Mouse (Mus musculus) intestine, embryonic 16.5 days (tissue): Measurements from ENCODE around the gene Stat5a. TPM values are rescaled to one million over a fixed set of nuclear protein-coding genes. Genes with fewer than 3 reads are reported as not detected.

Source experiments
- ATAC-seq: fragments of 200-750 bp; cut with Nextera tagmentation; 2 replicates; pipeline ENCODE4 v1.8.0; 2017; ENCODE audit warnings: moderate TSS enrichment, moderate library complexity
- H3K27ac ChIP-seq: fragments of 300-500 bp; sonication (generic); 2 replicates; pipeline ENCODE4 v1.5.1; 2014; ENCODE audit warnings: mild to moderate bottlenecking, low read length
- H3K27me3 ChIP-seq: fragments of 300-500 bp; sonication (generic); replicated peaks from 2 replicates; pipeline ENCODE4 v1.6.1; 2014; ENCODE audit warnings: low read length, control low read depth, mixed read lengths; ENCODE audit not compliant: control insufficient read depth, insufficient read depth
- H3K36me3 ChIP-seq: fragments of 300-500 bp; sonication (generic); 2 replicates; pipeline ENCODE4 v1.6.1; 2014; ENCODE audit warnings: low read length, control low read depth; ENCODE audit not compliant: control insufficient read depth, insufficient read depth
- H3K4me1 ChIP-seq: fragments of 300-500 bp; sonication (generic); 2 replicates; pipeline ENCODE4 v1.6.1; 2014; ENCODE audit warnings: low read length, control low read depth, mixed read lengths; ENCODE audit not compliant: control insufficient read depth, insufficient read depth
- H3K4me2 ChIP-seq: fragments of 300-500 bp; sonication (generic); 2 replicates; pipeline ENCODE4 v1.6.1; 2014; ENCODE audit warnings: low read depth, low read length, control low read depth
- H3K4me3 ChIP-seq: fragments of 300-500 bp; sonication (generic); 2 replicates; pipeline ENCODE4 v1.5.1; 2014; ENCODE audit warnings: mild to moderate bottlenecking, low read length
- H3K9ac ChIP-seq: fragments of 300-500 bp; sonication (generic); 2 replicates; pipeline ENCODE4 v1.6.1; 2014; ENCODE audit warnings: low read depth, low read length
- H3K9me3 ChIP-seq: fragments of 300-500 bp; sonication (generic); 2 replicates; pipeline ENCODE4 v1.6.1; 2016; ENCODE audit warnings: low read length, control low read depth; ENCODE audit not compliant: control insufficient read depth
- WGBS: fragments of 180-500 bp; shearing (Covaris S2); extraction: QIAGEN DNeasy Blood & Tissue Kit; methylation state at CpG from one replicate; pipeline ENCODE4 v1.1.7; 2014; 5-methylcytosine and 5-hydroxymethylcytosine counted together
- polyA plus RNA-seq: library from polyadenylated mRNA; unstranded; fragments of >200 nt; fragmentation: Nextera tagmentation; extraction: Ambion mirVana; gene quantifications from 2 replicates; pipeline ENCODE4 v1.2.1, GENCODE M21; 2015

Stat5a gene
- polyA plus RNA-seq, 1 experiment from 2014 or later, result 6.2 TPM

- 73% methylated on average over 7 of the region's 7 CpGs for WGBS
- Histone ChIP-seq H3K4me3 (no peak overlapping the region), H3K27ac (no peak overlapping the region)
Observed at GRCm38 (mm10) chr11:100865618-100866017, 6.5 kb downstream of the Stat5a start.

DNA sequence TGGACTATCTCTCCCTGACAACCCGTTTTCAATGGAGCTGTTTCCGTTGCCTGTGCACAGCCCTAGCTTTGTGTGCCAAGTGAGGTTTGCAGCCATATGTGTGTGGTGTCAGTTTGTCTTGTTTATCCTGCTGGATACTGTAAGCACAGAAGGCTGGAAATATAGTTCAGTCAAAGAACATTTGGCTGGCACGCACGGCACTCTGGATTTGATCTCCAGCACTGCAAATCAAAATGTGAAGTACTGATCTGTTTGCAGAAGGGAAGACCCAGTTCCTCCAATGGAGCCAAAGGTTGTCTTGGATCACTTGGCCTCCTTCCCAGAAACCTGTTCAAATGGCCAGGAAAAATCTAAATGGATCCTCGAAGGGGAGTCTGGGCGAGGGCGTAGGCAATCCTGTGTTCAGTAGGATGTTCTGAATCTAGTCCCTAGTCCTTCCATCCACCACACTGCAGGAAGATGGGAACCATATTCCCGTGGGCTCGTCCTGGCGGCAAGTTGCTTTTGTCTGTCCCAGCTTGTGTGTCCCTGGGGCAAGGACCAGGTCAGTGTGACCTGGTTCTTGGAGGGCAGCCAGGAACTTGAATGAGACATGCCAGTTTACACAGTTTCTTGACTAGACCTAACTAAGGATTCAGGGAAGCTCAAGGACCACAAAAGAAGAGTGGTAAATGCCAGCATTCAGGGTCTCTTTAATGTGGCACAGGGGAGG is 11.3 kb downstream of the Stat5a start:
- no peaks in the 10 kb centered on the region for H3K27me3 ChIP-seq
- H3K9me3 ChIP-seq, result no peaks in the 10 kb centered on the region
- no peak overlapping the region for H3K9ac ChIP-seq
- H3K27ac ChIP-seq, result no peak overlapping the region
- no peaks in the 10 kb centered on the region for H3K4me1 ChIP-seq
- WGBS, result 73% methylated on average over 10 of the region's 10 CpGs
- no peak for ATAC-seq
- H3K4me3 ChIP-seq, result no peak overlapping the region
- no peaks in the 10 kb centered on the region for H3K36me3 ChIP-seq
- no peak overlapping the region for H3K4me2 ChIP-seq

More at GRCm38 (mm10) chr11:100865618-100866017, 6.5 kb downstream of the Stat5a start:
- Histone ChIP-seq H3K27me3 (no peaks in the 10 kb centered on the region), H3K36me3 (no peaks in the 10 kb centered on the region), H3K4me1 (peaks cover 4% of the 10 kb centered on the region; the same call in 1 of the 2 replicates), H3K9me3 (no peaks in the 10 kb centered on the region), H3K4me2 (no peak overlapping the region), H3K9ac (no peak overlapping the region)
- no peak for ATAC-seq

- Histone ChIP-seq H3K27ac (no peak overlapping the region), H3K36me3 (no peaks in the 10 kb centered on the region), H3K27me3 (no peaks in the 10 kb centered on the region), H3K9ac (no peak overlapping the region), H3K9me3 (no peaks in the 10 kb centered on the region), H3K4me2 (no peak overlapping the region), H3K4me1 (no peaks in the 10 kb centered on the region), H3K4me3 (no peak overlapping the region)
- no peak for ATAC-seq
- WGBS, result 74% methylated on average over 8 of the region's 8 CpGs
Observed at GRCm38 (mm10) chr11:100870968-100871350, 11.8 kb downstream of the Stat5a start.

DNA sequence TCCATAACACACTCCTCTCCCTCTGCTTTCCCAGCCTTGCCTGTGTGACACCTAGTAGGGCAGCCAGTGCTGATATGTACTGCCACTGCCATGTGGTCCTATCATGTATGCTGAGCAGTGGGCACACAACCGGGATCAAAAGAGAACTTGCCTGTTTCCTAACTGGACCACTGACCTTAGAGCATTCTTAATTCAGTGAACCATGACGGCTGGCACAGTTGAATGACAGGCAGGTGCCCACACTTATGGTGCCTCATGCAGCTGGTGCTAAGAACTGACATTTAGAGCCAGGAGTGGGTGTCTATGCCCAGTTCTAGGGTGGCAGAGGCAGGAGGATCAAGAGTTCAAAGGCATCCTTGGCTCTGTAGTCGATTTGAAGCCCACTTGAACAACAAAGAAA is 16.6 kb downstream of the Stat5a start:
- no peak overlapping the region for H3K27ac ChIP-seq
- H3K36me3 ChIP-seq, result no peaks in the 10 kb centered on the region
- no peak overlapping the region for H3K9ac ChIP-seq
- no peaks in the 10 kb centered on the region for H3K9me3 ChIP-seq
- no peaks in the 10 kb centered on the region for H3K4me1 ChIP-seq
- H3K4me2 ChIP-seq, result no peak overlapping the region
- ATAC-seq, result no peak
- no peaks in the 10 kb centered on the region for H3K27me3 ChIP-seq
- WGBS, result 80% methylated on average over 3 of the region's 3 CpGs
- no peak overlapping the region for H3K4me3 ChIP-seq

- H3K9me3 ChIP-seq, result no peaks in the 10 kb centered on the region
- H3K36me3 ChIP-seq, result no peaks in the 10 kb centered on the region
- ATAC-seq, result no peak
- no peak overlapping the region for H3K4me3 ChIP-seq
- 72% methylated on average over 15 of the region's 15 CpGs for WGBS
- H3K9ac ChIP-seq, result no peak overlapping the region
- H3K27ac ChIP-seq, result no peak overlapping the region
- H3K4me1 ChIP-seq, result no peaks in the 10 kb centered on the region
- H3K27me3 ChIP-seq, result no peaks in the 10 kb centered on the region
- no peak overlapping the region for H3K4me2 ChIP-seq
Observed at GRCm38 (mm10) chr11:100879321-100880078, 20.3 kb downstream of the Stat5a start.

GRCm38 (mm10) chr11:100883640-100884039 is 24.5 kb downstream of the Stat5a start:
- H3K9me3 ChIP-seq, result no peaks in the 10 kb centered on the region
- no peaks in the 10 kb centered on the region for H3K27me3 ChIP-seq
- no peak overlapping the region for H3K4me3 ChIP-seq
- no peak overlapping the region for H3K9ac ChIP-seq
- H3K4me2 ChIP-seq, result no peak overlapping the region
- peaks cover 12% of the 10 kb centered on the region; the same call in 1 of the 2 replicates for H3K4me1 ChIP-seq
- no peak overlapping the region for H3K27ac ChIP-seq
- no peak for ATAC-seq
- WGBS, result 92% methylated on average over 10 of the region's 10 CpGs
- no peaks in the 10 kb centered on the region for H3K36me3 ChIP-seq

DNA sequence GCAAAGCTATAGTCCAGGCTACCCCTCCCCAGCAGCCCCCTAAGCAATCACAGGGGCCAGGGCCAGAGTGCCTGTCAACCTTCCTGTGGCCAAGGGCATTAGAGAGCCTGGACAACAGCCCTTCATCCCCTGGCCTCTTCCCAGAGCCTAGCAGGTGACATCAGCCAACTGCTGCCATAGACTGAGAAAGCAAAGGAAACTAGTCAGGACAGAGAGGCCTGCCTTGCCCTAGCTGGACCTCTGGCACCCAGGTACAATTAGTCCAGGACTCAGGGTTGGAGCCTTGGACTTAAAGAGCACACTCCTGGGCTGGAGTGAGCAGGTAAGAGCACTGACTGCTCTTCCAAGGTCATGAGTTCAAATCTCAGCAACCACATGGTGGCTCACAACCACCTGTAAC is 26.3 kb downstream of the Stat5a start:
- peak; percentile 51 for ATAC-seq
- H3K4me3 ChIP-seq, result no peak overlapping the region
- H3K27ac ChIP-seq, result 0 out of 2 replicates have a peak overlapping the region, but pooled peaks have one; percentile 34
- H3K36me3 ChIP-seq, result peaks cover 5% of the 10 kb centered on the region; the same call in 1 of the 2 replicates
- no peak overlapping the region for H3K9ac ChIP-seq
- H3K4me1 ChIP-seq, result peaks cover 12% of the 10 kb centered on the region; the same call in 1 of the 2 replicates
- no peak overlapping the region for H3K4me2 ChIP-seq
- H3K9me3 ChIP-seq, result no peaks in the 10 kb centered on the region
- no peaks in the 10 kb centered on the region for H3K27me3 ChIP-seq

GRCm38 (mm10) chr11:100886188-100886740 is 27.1 kb downstream of the Stat5a start:
- Histone ChIP-seq H3K4me2 (no peak overlapping the region), H3K27me3 (no peaks in the 10 kb centered on the region), H3K9ac (peak overlapping the region; percentile 31; the same call in 1 of the 2 replicates), H3K36me3 (peaks cover 5% of the 10 kb centered on the region; the same call in 1 of the 2 replicates), H3K4me1 (peaks cover 12% of the 10 kb centered on the region; the same call in 1 of the 2 replicates), H3K4me3 (no peak overlapping the region), H3K9me3 (no peaks in the 10 kb centered on the region), H3K27ac (peak overlapping the region; percentile 44)
- peak; percentile 87 for ATAC-seq
- WGBS, result 31% methylated on average over 8 of the region's 8 CpGs

DNA sequence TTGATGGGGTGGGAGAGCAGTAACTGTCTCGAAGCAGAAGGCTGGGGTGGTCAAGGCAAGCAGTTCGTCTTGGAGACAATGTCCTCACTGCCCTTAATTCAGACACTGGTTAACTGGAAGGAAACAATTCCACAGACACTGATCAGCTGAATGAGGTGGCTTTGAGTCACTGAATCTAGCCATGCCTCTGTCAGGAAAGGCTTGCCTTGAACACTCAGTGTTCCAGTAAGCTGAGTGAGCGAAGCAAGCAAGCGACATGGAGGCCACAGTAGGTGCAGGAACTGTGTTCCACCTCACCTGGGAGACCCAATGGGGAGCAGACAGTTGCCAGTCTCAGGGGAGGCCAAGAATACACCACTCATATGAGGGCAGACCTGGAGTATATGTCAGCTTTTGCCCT is 28.1 kb downstream of the Stat5a start:
- Histone ChIP-seq H3K27me3 (no peaks in the 10 kb centered on the region), H3K27ac (peak overlapping the region; percentile 44; the same call in 1 of the 2 replicates), H3K36me3 (peaks cover 5% of the 10 kb centered on the region; the same call in 1 of the 2 replicates), H3K9me3 (no peaks in the 10 kb centered on the region), H3K4me2 (no peak overlapping the region), H3K4me3 (no peak overlapping the region), H3K9ac (no peak overlapping the region), H3K4me1 (peaks cover 12% of the 10 kb centered on the region; the same call in 1 of the 2 replicates)
- WGBS, result 76% methylated on average over 4 of the region's 4 CpGs
- ATAC-seq, result no peak
